Mouse (Mus musculus) small intestine, adult 2 months (tissue): Measurements from ENCODE around the gene Zbtb49. TPM values are rescaled to one million over a fixed set of nuclear protein-coding genes. Genes with fewer than 3 reads are reported as not detected.

Source experiments
- H3K27ac ChIP-seq: fragments of 200-500 bp; 2 replicates; pipeline ENCODE4 v1.5.1; 2012; ENCODE audit warnings: low read depth, low read length, control low read depth, inconsistent platforms; ENCODE audit not compliant: insufficient read depth
- H3K27me3 ChIP-seq: fragments of 200-500 bp; 2 replicates; pipeline ENCODE4 v1.6.1; 2012; ENCODE audit warnings: mild to moderate bottlenecking, moderate library complexity, low read length, inconsistent platforms; ENCODE audit not compliant: control insufficient read depth, insufficient read depth
- H3K36me3 ChIP-seq: fragments of 200-500 bp; 2 replicates; pipeline ENCODE4 v1.6.1; 2012; ENCODE audit warnings: mild to moderate bottlenecking, low read length, control low read depth, inconsistent platforms; ENCODE audit not compliant: control insufficient read depth, insufficient read depth
- H3K4me1 ChIP-seq: fragments of 200-500 bp; 2 replicates; pipeline ENCODE4 v1.6.1; 2012; ENCODE audit warnings: low read length, inconsistent platforms, mixed read lengths; ENCODE audit not compliant: control insufficient read depth, insufficient read depth, insufficient read length
- H3K4me3 ChIP-seq: fragments of 200-500 bp; 2 replicates; pipeline ENCODE4 v1.5.1; 2012; ENCODE audit warnings: low read depth, mild to moderate bottlenecking, control low read depth, inconsistent platforms, low read length, moderate library complexity
- CTCF ChIP-seq: fragments of 200-500 bp; IDR thresholded peaks from 2 replicates; pipeline ENCODE4 v1.5.1; 2012; ENCODE audit warnings: low read depth, mild to moderate bottlenecking, control low read depth, inconsistent platforms, low read length, moderate library complexity, mixed read lengths; ENCODE audit not compliant: insufficient replicate concordance, insufficient read length; ENCODE audit errors: extremely low read depth
- POLR2A ChIP-seq: fragments of 200-500 bp; IDR thresholded peaks from 2 replicates; pipeline ENCODE4 v1.6.1; 2012; ENCODE audit warnings: low read depth, mild to moderate bottlenecking, control low read depth, inconsistent platforms, low read length, moderate library complexity
- WGBS: fragments of 180-500 bp; shearing (Covaris S2); methylation state at CpG from one replicate; pipeline ENCODE4 v1.1.7; 2018; 5-methylcytosine and 5-hydroxymethylcytosine counted together
- polyA plus RNA-seq: library from polyadenylated mRNA; depleted of rRNA; stranded (reverse); fragments of >200 nt; gene quantifications from 2 replicates; pipeline ENCODE4 v1.2.3, GENCODE M21; 2012

The Zbtb49 gene
- polyA plus RNA-seq, 1 experiment = 8.1 TPM

- Histone ChIP-seq H3K4me1 (no peaks in the 10 kb centered on the region), H3K4me3 (no peak overlapping the region), H3K36me3 (no peaks in the 10 kb centered on the region), H3K27me3 (no peaks in the 10 kb centered on the region), H3K27ac (no peak overlapping the region)
- WGBS = 69% methylated on average over 3 of the region's 3 CpGs
- no peak for TF ChIP-seq POLR2A
- no peak for TF ChIP-seq CTCF
Observed at GRCm38 (mm10) chr5:38255644-38256043, 35.4 kb upstream of the Zbtb49 start.

- WGBS = 34% methylated on average over 4 of the region's 4 CpGs
Observed at GRCm38 (mm10) chr5:38255195-38255594, 34.9 kb upstream of the Zbtb49 start.

GRCm38 (mm10) chr5:38241966-38242365 is 21.7 kb upstream of the Zbtb49 start:
- no peaks in the 10 kb centered on the region for H3K36me3 ChIP-seq
- no peak overlapping the region for H3K4me3 ChIP-seq
- no peaks in the 10 kb centered on the region; the same call in 1 of the 2 replicates for H3K27me3 ChIP-seq
- WGBS = 87% methylated on average over 6 of the region's 6 CpGs
- H3K4me1 ChIP-seq = no peaks in the 10 kb centered on the region
- no peak overlapping the region for H3K27ac ChIP-seq
- TF ChIP-seq CTCF (no peak), POLR2A (no peak)

More at GRCm38 (mm10) chr5:38255195-38255594, 34.9 kb upstream of the Zbtb49 start:
- Histone ChIP-seq H3K27me3 (no peaks in the 10 kb centered on the region), H3K4me1 (no peaks in the 10 kb centered on the region), H3K27ac (no peak overlapping the region), H3K4me3 (no peak overlapping the region), H3K36me3 (no peaks in the 10 kb centered on the region)
- TF ChIP-seq CTCF (no peak), POLR2A (no peak)

- Histone ChIP-seq H3K27ac (no peak overlapping the region), H3K4me1 (no peaks in the 10 kb centered on the region), H3K27me3 (no peaks in the 10 kb centered on the region; the same call in 1 of the 2 replicates), H3K4me3 (no peak overlapping the region), H3K36me3 (no peaks in the 10 kb centered on the region)
- WGBS = 91% methylated on average over 3 of the region's 3 CpGs
- TF ChIP-seq CTCF (no peak), POLR2A (no peak)
Observed at GRCm38 (mm10) chr5:38241473-38241834, 21.2 kb upstream of the Zbtb49 start.

GRCm38 (mm10) chr5:38240727-38241472 is 20.6 kb upstream of the Zbtb49 start:
- 27% methylated on average over 5 of the region's 5 CpGs for WGBS
- Histone ChIP-seq H3K27me3 (no peaks in the 10 kb centered on the region), H3K4me1 (no peaks in the 10 kb centered on the region), H3K4me3 (no peak overlapping the region), H3K36me3 (no peaks in the 10 kb centered on the region), H3K27ac (no peak overlapping the region)
- TF ChIP-seq POLR2A (no peak), CTCF (no peak)

- no peaks in the 10 kb centered on the region for H3K4me1 ChIP-seq
- no peak overlapping the region for H3K4me3 ChIP-seq
- no peaks in the 10 kb centered on the region for H3K27me3 ChIP-seq
- TF ChIP-seq POLR2A = no peak
- TF ChIP-seq CTCF = no peak
- no peak overlapping the region for H3K27ac ChIP-seq
- H3K36me3 ChIP-seq = peaks cover 14% of the 10 kb centered on the region; the same call in 1 of the 2 replicates
- 100% methylated on average over 2 of the region's 2 CpGs for WGBS
Observed at GRCm38 (mm10) chr5:38236627-38237026, 16.4 kb upstream of the Zbtb49 start.

- Histone ChIP-seq H3K27me3 (no peaks in the 10 kb centered on the region), H3K4me1 (no peaks in the 10 kb centered on the region), H3K27ac (no peak overlapping the region), H3K36me3 (peaks cover 22% of the 10 kb centered on the region), H3K4me3 (no peak overlapping the region)
- 77% methylated on average over 4 of the region's 4 CpGs for WGBS
- TF ChIP-seq CTCF (peak; percentile 54; the same call in 1 of the 2 replicates), POLR2A (no peak)
Observed at GRCm38 (mm10) chr5:38235422-38235821, 15.2 kb upstream of the Zbtb49 start.

GRCm38 (mm10) chr5:38219771-38220307 is 418 bp downstream of the Zbtb49 start:
- under 1% methylated on average over 35 of the region's 35 CpGs for WGBS
- Histone ChIP-seq H3K27me3 (no peaks in the 10 kb centered on the region), H3K4me3 (peak overlapping the region; percentile 95), H3K36me3 (peaks cover 9% of the 10 kb centered on the region; the same call in 1 of the 2 replicates), H3K27ac (no peak overlapping the region; the same call in 1 of the 2 replicates), H3K4me1 (peaks cover 10% of the 10 kb centered on the region; the same call in 1 of the 2 replicates)
- TF ChIP-seq POLR2A (no peak), CTCF (no peak)
